ENCODE assay signal across 16 mouse cellular contexts in genomic region chr14:25438255-25438654, GRCm38 (mm10).
"Had no signal": no experiment of that assay in that cellular context is flagged by ENCODE, and none has a peak within 500 bp of the region (broad histone marks: within the 10 kb centered on the region; RNA-seq: fewer than 3 reads in every experiment).

No protein-coding gene starts in this region.

- DNase-seq: lung, adult 18-20 months; lung, embryonic 14.5 days; lung, postnatal 10 days; midbrain, embryonic 14.5 days; retina, postnatal 1 day; right cerebral cortex, adult 18-20 months; right cerebral cortex, postnatal 4 days; spleen, adult 18-20 months; thymus, adult 18-20 months; thymus, postnatal 14 days had no signal

- H3K4me2 ChIP-seq: lung, embryonic 14.5 days; midbrain, embryonic 12.5 days; neural tube, embryonic 13.5 days; neural tube, embryonic 15.5 days had no signal

- ATAC-seq: midbrain, embryonic 16.5 days had no signal

- H3K27ac ChIP-seq: midbrain, embryonic 10.5 days; midbrain, embryonic 12.5 days; neural tube, embryonic 13.5 days; neural tube, embryonic 15.5 days had no signal

- H3K4me1 ChIP-seq: neural tube, embryonic 13.5 days; neural tube, embryonic 15.5 days had no signal

- H3K9me3 ChIP-seq: midbrain, embryonic 10.5 days; midbrain, embryonic 12.5 days; neural tube, embryonic 13.5 days; neural tube, embryonic 15.5 days had no signal

- H3K27me3 ChIP-seq: neural tube, embryonic 15.5 days had no signal

- H3K9ac ChIP-seq: lung, embryonic 14.5 days; midbrain, embryonic 12.5 days; neural tube, embryonic 13.5 days; neural tube, embryonic 15.5 days had no signal

- H3K4me3 ChIP-seq: midbrain, embryonic 10.5 days; midbrain, embryonic 12.5 days; myocyte; neural tube, embryonic 13.5 days; neural tube, embryonic 15.5 days had no signal

- H3K36me3 ChIP-seq: midbrain, embryonic 10.5 days; midbrain, embryonic 12.5 days; neural tube, embryonic 13.5 days; neural tube, embryonic 15.5 days had no signal
